Mouse (Mus musculus) gastrocnemius, postnatal 14 days (tissue): ENCODE measurements around the gene Dupd1. TPM values are rescaled to one million over a fixed set of nuclear protein-coding genes. Genes with fewer than 3 reads are reported as not detected.

Experiments
- DNase-seq: peaks from one replicate; pipeline ENCODE4 v3.0.0; 2021; ENCODE audit warnings: mixed read lengths
- intact Hi-C: fragments of 180-260 bp; cut with DNase I; formaldehyde crosslinking; loops from one replicate; pipeline ENCODE4 v1.15.1; 2025; ENCODE audit warnings: low total_unique reads
- long read RNA-seq, 2 experiments: library from polyadenylated mRNA; stranded (forward); transcript quantifications; one replicate each; pipeline ENCODE4 v2.0.0; 2021
- total RNA-seq, 2 experiments: library from RNA; stranded (reverse); gene quantifications; 2 replicates each; pipeline ENCODE4 v1.2.3; 2021

The Dupd1 gene
- total RNA-seq: 10 to 100 TPM; 94.9 to 98.0 TPM
- long read RNA-seq, experiment 1, transcript Dupd1-201 (4 exons, 1,138 nt): major isoform, 99 of 109 reads
- long read RNA-seq, experiment 1, partial matches to known transcripts: 5 of 109 reads
- long read RNA-seq, experiment 1, other reads (novel, unspliced or antisense): 5 of 109 reads
- long read RNA-seq, experiment 2, transcript Dupd1-201 (4 exons, 1,138 nt): major isoform, 108 of 119 reads
- long read RNA-seq, experiment 2, partial matches to known transcripts: 5 of 119 reads
- long read RNA-seq, experiment 2, other reads (novel, unspliced or antisense): 6 of 119 reads

DNA sequence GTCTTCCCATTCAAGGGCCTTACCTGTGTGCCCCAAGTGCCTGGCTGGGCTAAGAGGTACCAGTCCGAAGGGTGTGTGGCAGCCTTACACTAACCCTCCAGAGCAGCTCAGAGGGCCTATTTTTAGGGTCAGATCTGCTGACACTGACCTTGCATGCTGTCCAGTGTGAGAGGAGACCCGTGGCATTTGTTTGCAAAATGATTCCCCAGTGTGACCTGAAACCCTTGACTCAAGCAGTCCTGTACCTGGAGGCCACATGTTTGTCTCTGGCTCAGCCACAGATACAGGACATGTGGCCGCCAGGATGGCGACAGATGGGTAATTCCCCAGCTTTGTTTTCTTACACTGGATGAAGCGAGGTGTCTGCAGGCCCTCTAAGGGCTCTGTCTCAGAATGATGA, at the start of gene Dupd1:
Gene Dupd1 (minus strand): TSS at position 91 of the 400 bp plus-strand sequence.
- intact Hi-C loops: no loop called here
- DNase-seq: no peak

DNA sequence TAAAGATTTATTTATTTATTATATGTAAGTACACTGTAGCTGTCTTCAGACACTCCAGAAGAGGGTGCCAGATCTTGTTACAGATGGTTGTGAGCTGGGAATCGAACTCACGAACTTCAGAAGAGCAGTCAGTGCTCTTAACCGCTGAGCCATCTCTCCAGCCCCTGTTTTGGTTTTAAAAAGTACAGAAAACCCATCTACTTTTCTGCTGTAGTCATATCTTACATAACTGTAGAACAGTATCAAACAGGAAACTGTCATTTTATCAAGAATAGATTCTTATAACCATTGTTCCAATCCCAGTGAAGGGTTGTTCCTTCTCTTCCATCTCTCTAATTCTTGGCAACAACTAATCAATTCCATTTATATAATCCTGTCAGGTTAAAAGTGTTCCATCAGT, 49.4 kb upstream of the Dupd1 start:
- intact Hi-C loops: no loop called here
- DNase-seq: no peak

DNA sequence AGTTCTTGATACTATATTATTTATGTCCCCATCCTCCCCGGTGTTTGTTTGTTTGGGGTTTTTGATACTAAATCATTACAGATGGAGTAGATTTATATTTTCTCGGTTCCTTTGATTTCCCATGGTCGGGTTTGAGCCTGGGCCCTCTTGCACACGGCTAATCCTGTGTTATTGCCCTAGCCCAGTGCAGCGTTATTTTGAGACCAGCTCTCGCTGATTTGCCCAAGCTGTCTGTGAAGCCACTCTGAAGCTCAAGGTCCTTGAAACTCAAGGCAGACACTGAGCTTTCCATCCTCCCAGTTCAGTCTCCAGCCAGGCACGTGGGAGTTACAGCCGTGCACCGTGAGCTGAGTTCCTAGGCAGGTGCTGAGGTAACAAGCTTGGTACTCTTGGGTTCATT, 47.2 kb upstream of the Dupd1 start:
- intact Hi-C loops: no loop called here

DNA sequence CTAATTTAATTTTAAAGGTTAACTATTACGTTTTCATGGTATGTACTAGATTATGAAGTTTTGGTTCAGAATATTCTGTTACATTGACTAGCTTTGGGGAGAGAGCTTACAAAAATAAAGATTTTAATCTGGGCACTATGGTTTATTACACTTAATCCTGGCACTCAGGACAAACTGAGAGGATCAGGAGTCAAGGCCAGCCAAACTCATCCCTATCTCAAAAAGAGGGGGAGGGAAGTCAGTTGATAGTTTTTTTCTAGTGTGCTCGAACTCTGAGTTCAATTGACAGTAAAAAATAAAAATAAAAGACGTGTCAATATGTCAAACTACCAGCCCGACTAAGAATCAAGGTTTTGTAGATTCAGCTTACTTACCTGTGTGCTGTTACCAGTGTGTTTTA, 39.0 kb upstream of the Dupd1 start:
- DNase-seq: no peak
- intact Hi-C loops: loop anchor here (10.0 kb wide), 1 partner anchor 101 kb away; no protein-coding TSS in a partner anchor

More for the DNA sequence above, 47.2 kb upstream of the Dupd1 start:
- DNase-seq: no peak

DNA sequence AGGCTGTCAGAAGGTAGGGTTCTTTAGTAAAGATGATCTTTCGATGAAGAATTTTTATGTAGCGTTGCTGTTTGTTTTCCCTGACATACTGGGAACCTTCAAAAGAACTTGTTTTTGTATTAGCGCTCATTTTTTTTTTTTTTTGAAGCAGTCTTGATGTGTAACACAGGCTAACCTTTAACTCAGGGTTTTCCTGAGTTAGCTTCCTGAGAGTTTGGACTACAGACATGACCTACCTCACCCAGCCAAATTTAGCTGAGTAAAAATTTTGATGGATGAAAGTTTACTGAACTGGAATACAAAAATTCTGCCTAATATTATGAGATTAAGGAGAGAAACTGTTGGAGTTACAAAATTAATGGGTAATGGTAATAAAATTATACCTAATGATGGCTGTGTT, 38.0 kb upstream of the Dupd1 start:
- DNase-seq: no peak
- intact Hi-C loops: loop anchor here (10.0 kb wide), 1 partner anchor 102 kb away; no protein-coding TSS in a partner anchor

DNA sequence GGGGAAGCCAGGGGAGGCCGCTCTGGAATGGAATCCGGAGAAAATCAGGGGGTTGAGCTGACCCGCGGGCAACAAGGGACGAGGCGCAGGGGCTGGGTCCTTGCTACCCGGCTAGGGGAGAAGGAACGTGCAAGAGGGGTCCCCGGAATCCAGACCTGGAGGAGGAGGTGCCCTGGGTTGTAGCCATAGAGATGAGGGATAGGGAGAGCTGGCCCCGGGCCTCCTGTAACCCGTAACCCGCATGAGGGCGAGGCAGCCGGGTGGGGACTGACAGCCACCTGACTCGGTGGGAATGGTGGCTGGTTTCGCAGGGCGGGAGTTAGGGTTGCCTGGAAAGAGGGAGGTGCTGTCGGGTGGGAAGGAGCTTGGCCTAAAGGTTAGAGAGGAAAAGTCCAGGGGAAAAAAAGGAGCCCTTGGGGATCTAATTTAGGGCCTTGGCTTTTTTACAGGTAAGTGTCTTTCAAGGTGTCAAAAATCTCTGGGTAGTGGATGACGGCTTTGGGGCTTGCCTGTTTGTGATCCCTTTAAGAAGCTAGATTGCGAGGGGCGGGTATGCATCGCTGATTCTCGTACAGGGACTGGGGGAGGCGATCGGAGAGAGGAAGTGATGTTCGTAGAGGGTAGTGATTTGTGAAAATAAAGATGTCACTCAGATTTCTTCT, 36.6 kb upstream of the Dupd1 start, which contains the start of gene Dusp13:
Gene Dusp13 (minus strand): TSS at position 301 of the 662 bp plus-strand sequence.
- DNase-seq: peak; percentile 64

DNA sequence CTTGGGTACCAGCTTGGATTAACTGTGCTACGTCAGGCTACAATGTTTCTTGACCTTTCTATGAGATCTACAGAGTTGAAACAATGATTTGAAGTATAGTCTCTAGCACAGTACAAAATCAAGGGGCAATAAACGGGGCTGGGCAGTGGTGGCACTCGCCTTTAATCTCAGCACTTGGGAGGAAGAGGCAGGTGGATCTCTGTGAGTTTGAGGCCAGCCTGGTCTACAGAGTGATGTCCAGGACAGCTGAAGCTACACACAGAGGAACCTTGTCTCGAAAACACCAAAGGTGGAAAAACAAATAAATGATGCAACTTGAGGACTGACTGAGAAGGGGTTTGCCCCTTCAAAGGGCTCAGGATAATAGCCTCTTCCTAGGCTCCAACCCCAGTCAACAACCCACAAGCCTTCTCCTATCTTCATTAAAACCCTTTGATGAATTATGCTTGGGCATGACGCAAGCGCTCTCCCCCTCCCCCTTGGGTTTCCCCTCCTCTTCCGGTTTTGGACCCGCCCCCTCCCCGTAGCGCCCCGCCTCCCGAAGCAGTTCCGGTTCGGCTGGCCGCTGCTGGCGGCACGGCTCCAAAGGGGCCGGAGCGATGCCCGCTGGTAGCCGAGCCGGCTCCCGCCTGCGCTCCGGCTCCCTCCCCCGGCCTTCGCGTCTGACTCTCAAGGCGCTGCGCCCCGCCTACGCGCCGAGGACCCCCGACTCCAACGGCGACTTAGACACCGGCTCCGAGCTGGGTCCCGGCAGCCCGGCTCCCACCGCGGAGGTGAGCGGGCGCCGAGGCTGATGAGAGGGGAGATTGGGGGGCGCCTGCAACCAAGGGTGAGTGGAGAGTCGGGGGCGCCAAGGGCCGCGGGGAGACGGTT, 35.9 kb upstream of the Dupd1 start, which contains the start of gene Samd8:
Gene Samd8 (plus strand): TSS at position 524 of the 873 bp plus-strand sequence.
- intact Hi-C loops: loop anchor here (10.0 kb wide), 1 partner anchor 105 kb away; no protein-coding TSS in a partner anchor
- peak; percentile 90 for DNase-seq

More for the DNA sequence above, 36.6 kb upstream of the Dupd1 start, which contains the start of gene Dusp13:
- intact Hi-C loops: loop anchor here (10.0 kb wide), 1 partner anchor 104 kb away; no protein-coding TSS in a partner anchor

DNA sequence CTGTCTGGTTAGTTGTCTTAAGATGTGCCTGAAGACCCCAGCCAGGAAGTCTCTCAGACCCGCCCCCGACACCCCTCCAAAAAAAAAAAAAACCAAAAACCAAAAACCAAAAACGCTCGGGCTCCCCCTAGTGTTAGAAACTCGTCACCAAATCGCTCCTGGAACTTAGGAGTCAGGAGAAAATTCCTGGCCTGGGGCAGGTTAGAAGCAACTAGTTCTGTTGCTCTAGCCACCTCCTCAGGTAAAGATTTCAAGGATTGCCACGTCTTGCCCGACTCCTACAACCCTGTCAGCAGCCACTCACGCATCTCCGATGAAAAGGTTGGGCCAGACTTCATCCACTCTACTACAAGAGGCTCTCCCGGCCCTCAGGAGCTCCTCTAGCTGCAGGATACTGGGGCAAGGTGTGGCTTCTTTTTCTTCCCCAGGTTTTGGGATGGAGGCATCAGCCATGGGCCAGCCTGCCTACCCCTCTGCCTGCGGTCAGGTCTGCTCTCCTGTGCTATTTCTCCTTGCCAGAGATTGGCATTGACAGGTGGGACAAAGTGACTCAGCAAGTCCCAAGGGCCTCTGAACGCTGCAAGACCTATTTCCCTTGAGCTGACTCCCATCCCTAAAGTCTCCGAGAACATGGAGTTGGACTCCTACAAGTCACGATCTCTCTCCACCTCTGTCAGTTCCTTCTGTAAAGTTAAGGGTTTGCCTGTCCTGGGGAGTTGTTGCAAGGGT, 33.9 kb upstream of the Dupd1 start:
- peak; percentile 50 for DNase-seq

DNA sequence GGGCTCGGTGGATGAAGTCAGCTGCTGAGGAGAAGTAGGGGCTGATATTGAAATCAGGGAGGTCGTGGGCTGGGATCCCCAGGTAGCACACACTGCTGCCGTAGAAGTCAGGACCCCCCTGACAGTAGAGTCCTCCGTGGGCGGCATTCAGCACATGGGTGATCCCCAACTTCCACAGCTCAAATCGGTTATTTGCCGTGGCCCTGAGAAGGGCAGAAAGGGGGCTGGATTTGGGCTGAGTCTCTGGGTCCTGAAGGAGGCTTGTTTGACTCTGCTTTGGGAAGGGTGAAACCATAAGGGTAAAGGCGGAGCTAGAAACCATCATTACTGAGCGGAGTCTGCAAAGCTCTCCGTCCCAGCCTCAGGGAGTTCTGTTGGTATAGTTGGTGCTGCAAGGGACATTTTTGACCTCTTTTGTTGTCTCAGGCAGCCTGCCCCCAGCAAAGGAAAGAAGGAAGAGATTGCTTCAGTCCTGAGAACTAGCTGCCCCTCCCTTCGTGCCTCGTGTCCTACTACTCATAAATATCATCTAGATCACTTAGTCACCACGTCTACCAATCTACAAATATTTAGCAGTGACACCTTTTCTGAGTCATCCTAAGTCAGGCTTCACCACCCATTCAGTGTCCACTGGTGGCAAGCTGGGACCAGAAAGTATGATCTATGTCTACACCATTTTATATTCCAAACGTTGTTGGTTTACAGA, 33.2 kb upstream of the Dupd1 start:
- intact Hi-C loops: no loop called here
- no peak for DNase-seq

More for the DNA sequence above, 33.9 kb upstream of the Dupd1 start:
- intact Hi-C loops: no loop called here

DNA sequence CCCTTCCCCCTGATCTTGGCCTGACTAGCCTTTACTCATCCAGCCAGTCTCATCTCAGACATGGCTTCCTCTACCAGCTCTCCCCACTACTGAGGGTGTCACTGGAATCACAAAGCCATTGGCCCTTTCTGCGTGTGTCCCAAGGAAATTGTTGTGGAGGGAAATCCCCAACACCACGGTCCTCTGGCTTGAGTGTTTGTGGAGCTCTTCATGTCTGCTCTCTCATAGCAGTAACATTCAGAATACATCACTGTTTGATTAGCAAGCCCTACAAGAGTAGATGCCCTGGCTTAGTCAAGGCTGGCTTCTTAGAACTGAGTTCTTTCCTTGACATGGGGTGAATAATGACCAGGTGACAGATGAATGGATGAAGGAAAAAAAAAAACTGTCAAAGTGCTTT, 32.5 kb upstream of the Dupd1 start:
- no peak for DNase-seq
- intact Hi-C loops: no loop called here

DNA sequence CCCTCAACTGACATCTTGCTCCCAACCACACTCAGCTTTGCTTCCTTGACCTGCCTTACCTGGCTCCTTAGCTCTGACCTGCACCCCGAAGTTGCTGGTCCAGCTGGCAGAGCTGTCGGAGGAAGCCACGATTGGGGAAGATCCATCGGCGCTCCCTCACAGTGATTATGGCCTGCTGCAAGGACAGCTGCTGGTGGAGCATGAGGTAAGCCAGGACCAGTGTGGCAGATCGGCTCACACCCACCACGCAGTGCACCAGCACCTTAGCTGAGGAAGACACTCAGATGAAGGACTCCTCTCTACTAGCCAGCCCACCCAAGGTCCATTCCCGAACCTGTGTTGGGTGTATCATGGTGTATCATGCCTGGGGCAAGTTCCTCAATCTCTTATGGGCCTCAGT, 31.9 kb upstream of the Dupd1 start:
- no peak for DNase-seq
- intact Hi-C loops: no loop called here

DNA sequence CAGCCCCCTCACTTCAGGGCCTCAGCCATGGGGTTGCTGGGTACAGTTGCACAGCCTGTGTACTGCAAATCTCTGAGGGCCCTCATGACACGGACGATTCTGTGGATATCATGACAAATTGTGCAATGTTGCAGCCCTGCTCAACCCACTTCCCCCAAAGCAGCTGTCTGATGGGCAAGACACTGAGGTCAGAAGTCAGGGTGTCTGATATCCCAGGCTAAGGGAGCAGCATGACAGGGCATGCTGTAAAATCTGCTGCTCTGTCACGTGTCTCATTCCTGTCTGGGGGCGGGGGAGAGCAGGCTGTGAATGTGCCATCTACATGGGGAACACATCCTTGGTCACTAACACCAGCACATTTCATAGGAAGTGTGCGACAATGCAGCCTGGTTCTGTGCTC, 30.8 kb upstream of the Dupd1 start:
- no peak for DNase-seq
- intact Hi-C loops: no loop called here

DNA sequence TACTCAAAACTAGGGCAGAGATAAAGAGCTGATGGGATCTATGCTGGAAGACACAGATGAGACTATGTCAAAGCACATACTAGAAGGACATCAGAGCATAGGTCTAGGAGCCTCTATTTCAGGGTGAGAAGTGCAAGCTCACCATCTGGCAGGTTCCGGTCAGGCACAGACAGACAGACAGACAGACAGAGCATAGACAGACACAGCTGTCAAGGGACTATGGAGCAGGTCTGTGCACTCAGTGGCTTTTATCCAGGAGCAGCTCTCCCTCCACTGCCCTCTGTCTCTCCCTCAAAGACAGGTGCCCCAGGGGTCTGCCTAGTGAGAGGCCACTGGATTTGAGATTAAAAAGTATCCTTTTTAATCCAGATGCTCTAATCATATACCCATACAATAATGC, 29.8 kb upstream of the Dupd1 start:
- intact Hi-C loops: loop anchor here (5.0 kb wide), 2 partner anchors 67 to 607 kb away; no protein-coding TSS in a partner anchor
- DNase-seq: no peak

DNA sequence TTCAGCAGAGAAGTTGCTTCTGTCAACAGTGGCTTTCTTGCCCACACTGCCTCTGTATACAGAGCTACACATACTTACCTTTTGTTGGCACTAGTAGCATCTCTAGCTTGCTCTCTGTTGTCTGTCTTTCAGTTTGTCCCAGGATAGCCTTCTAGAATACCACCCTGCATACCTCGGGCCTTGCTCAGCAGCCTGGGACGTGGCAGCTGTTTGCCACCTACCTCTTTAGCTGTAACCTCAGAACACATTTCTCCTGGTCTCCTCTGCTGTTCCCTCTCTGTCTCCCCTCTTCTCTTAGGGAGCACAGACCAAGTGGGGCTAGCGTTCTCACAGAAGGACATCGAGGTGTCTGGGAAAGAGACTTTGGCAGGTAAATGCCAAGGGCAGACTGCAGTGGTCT, 28.1 kb upstream of the Dupd1 start:
- intact Hi-C loops: loop anchor here (5.0 kb wide), 2 partner anchors 65 to 605 kb away; no protein-coding TSS in a partner anchor
- DNase-seq: no peak

DNA sequence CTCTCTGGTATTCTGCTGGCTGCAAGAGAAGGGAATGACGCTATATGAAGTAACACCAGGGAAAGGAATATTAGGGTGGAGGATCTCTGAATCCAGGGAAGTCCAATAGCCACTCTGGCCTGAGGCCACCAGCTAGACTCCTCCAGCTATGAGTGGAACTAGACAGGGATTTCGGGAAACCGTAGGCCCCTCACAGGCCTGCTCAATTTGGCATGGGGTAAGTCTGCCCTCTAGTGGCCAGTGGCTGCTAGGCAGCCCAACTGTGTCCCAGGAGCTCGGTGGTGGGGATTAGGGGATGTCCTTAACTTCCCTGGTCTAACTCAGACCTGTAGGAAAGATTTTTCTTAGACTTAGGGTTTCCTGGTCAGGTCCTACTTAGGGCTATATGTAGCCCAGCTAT, 27.4 kb upstream of the Dupd1 start:
- DNase-seq: peak; percentile 83
- intact Hi-C loops: loop anchor here (5.0 kb wide), 2 partner anchors 64 to 604 kb away; no protein-coding TSS in a partner anchor

DNA sequence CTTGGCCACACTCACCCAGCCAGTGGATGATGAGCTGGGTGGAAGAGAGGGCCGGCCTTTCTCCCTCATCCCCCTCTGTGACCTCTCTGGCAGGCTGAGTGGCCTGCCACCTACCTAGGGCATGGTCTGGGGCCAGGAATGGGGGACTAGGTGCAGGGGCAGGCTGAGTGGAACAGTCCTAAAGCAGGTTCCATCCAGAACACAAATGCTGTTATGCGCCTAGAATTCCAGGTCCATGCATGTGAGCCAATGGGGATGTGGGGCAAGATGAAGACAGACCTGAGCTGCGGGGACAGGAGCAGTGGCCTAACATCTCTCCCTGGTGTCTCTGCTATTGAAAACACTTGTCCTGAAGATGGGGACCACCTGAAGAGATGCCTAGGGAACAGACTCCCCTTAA, 26.9 kb upstream of the Dupd1 start:
- no peak for DNase-seq
- intact Hi-C loops: loop anchor here (5.0 kb wide), 2 partner anchors 64 to 604 kb away; no protein-coding TSS in a partner anchor

DNA sequence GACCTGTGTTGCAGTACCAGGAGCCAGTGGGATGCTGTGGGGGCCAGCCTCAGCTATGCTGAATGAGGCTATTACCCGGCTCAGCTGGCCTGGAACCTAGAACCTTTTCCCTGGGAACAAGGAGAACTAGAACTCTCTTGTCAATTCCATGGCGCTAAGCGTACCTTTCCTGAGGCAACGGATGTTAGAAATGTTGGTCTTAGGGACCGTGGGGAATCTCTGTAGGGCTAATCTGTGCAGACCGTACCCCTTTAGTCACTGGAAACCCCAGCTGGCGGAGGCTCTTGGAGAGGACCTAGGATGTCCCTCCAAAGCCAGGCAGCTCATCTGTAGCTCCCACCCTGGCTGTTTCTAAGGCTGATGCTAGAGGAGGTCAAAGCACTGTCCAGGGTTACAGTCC, 26.0 kb upstream of the Dupd1 start:
- DNase-seq: no peak
- intact Hi-C loops: loop anchor here (5.0 kb wide), 2 partner anchors 63 to 603 kb away; no protein-coding TSS in a partner anchor
